Mouse (Mus musculus) neural tube, embryonic 12.5 days (tissue): Measurements from ENCODE around the gene Lyz1. TPM values are rescaled to one million over a fixed set of nuclear protein-coding genes. Genes with fewer than 3 reads are reported as not detected.
A peak's percentile ranks its signal among the peaks of the same experiment; 100 is the strongest.

Source experiments
- ATAC-seq: fragments of 200-750 bp; cut with Nextera tagmentation; 2 replicates; pipeline ENCODE4 v1.8.0; 2017; ENCODE audit warnings: low read depth, mild to moderate bottlenecking, moderate TSS enrichment, moderate library complexity; ENCODE audit not compliant: low FRiP score
- H3K27ac ChIP-seq: fragments of 300-500 bp; sonication (generic); 2 replicates; pipeline ENCODE4 v1.5.1; 2016
- H3K27me3 ChIP-seq: fragments of 300-500 bp; sonication (generic); replicated peaks from 2 replicates; pipeline ENCODE4 v1.6.1; 2016; ENCODE audit warnings: mild to moderate bottlenecking
- H3K36me3 ChIP-seq: fragments of 300-500 bp; sonication (generic); 2 replicates; pipeline ENCODE4 v1.6.1; 2016; ENCODE audit warnings: mild to moderate bottlenecking
- H3K4me1 ChIP-seq: fragments of 300-500 bp; sonication (generic); 2 replicates; pipeline ENCODE4 v1.6.1; 2016
- H3K4me2 ChIP-seq: fragments of 300-500 bp; sonication (generic); replicated peaks from 2 replicates; pipeline ENCODE4 v1.6.1; 2016; ENCODE audit warnings: mild to moderate bottlenecking
- H3K4me3 ChIP-seq: fragments of 300-500 bp; sonication (generic); 2 replicates; pipeline ENCODE4 v1.5.1; 2016
- H3K9ac ChIP-seq: fragments of 300-500 bp; sonication (generic); 2 replicates; pipeline ENCODE4 v1.6.1; 2016; ENCODE audit warnings: mild to moderate bottlenecking
- H3K9me3 ChIP-seq: fragments of 300-500 bp; sonication (generic); 2 replicates; pipeline ENCODE4 v1.6.1; 2016; ENCODE audit warnings: mild to moderate bottlenecking
- WGBS: fragments of 180-500 bp; shearing (Covaris S2); methylation state at CpG from one replicate; pipeline ENCODE4 v1.1.7; 2016; 5-methylcytosine and 5-hydroxymethylcytosine counted together
- polyA plus RNA-seq: library from polyadenylated mRNA; unstranded; fragments of >200 nt; fragmentation: Nextera tagmentation; extraction: Ambion mirVana; gene quantifications from 2 replicates; pipeline ENCODE4 v1.2.1, GENCODE M21; 2016

Lyz1 gene
- polyA plus RNA-seq, 1 experiment from 2014 or later, result not detected

- H3K27ac ChIP-seq, result no peak overlapping the region
- no peaks in the 10 kb centered on the region for H3K27me3 ChIP-seq
- H3K36me3 ChIP-seq, result no peaks in the 10 kb centered on the region
- H3K4me2 ChIP-seq, result no peak overlapping the region
- peaks cover 4% of the 10 kb centered on the region for H3K4me1 ChIP-seq
- peaks cover 9% of the 10 kb centered on the region; the same call in 1 of the 2 replicates for H3K9me3 ChIP-seq
- no peak overlapping the region for H3K4me3 ChIP-seq
- H3K9ac ChIP-seq, result no peak overlapping the region
- peak; percentile 48; the same call in 1 of the 2 replicates for ATAC-seq
These were observed 32.8 kb downstream of the Lyz1 start for GRCm38 (mm10) chr10:117259870-117260269.

- Histone ChIP-seq H3K9me3 (no peaks in the 10 kb centered on the region), H3K27ac (no peak within 1 kb of the TSS), H3K4me3 (no peak within 1 kb of the TSS), H3K9ac (no peak within 1 kb of the TSS), H3K4me1 (no peaks in the 10 kb centered on the region), H3K27me3 (no peaks in the 10 kb centered on the region), H3K4me2 (no peak within 1 kb of the TSS), H3K36me3 (no peaks in the 10 kb centered on the region)
- ATAC-seq, result no peak
- 90% methylated on average over 12 of the region's 12 CpGs for WGBS
These were observed 54.1 kb downstream of the Lyz1 start, which contains the start of gene 9530003J23Rik for GRCm38 (mm10) chr10:117238603-117239002. Gene 9530003J23Rik (minus strand): TSS chr10:117238703.

Other genes starting within 250 kb of the Lyz1 start
- gene Lrrc10, start 247.5 kb downstream of the Lyz1 start, polyA plus RNA-seq, result 0.14 TPM in 1 of 2 replicates, not detected in the other
- gene Cct2, start 229.1 kb downstream of the Lyz1 start, polyA plus RNA-seq, result 265 and 280 TPM in 2 replicates
- 23.1 and 26.3 TPM in 2 replicates for gene Frs2, start 144.3 kb downstream of the Lyz1 start, polyA plus RNA-seq
- 125 and 131 TPM in 2 replicates for gene Yeats4, start 68.4 kb downstream of the Lyz1 start, polyA plus RNA-seq
- gene 9530003J23Rik, start 54.2 kb downstream of the Lyz1 start, polyA plus RNA-seq, result not detected in 2 replicates
- gene Lyz2, start 10.5 kb downstream of the Lyz1 start, polyA plus RNA-seq, result 16.2 and 16.7 TPM in 2 replicates
- gene Cpsf6, start 87.1 kb upstream of the Lyz1 start, polyA plus RNA-seq, result 216 and 225 TPM in 2 replicates